Mouse (Mus musculus) forebrain, embryonic 16.5 days (tissue): Measurements from ENCODE around the gene Cfap65. TPM values are rescaled to one million over a fixed set of nuclear protein-coding genes. Genes with fewer than 3 reads are reported as not detected.

Source experiments
- ATAC-seq: fragments of 200-750 bp; cut with Nextera tagmentation; 2 replicates; pipeline ENCODE4 v1.8.0; 2017; ENCODE audit warnings: mild to moderate bottlenecking, moderate library complexity
- H3K27ac ChIP-seq: fragments of 300-500 bp; sonication (generic); 2 replicates; pipeline ENCODE4 v1.5.1; 2014; ENCODE audit warnings: low read length, control low read depth
- H3K27me3 ChIP-seq: fragments of 300-500 bp; sonication (generic); replicated peaks from 2 replicates; pipeline ENCODE4 v1.6.1; 2014; ENCODE audit warnings: low read length; ENCODE audit not compliant: control insufficient read depth, insufficient read depth
- H3K36me3 ChIP-seq: fragments of 300-500 bp; sonication (generic); 2 replicates; pipeline ENCODE4 v1.6.1; 2014; ENCODE audit not compliant: control insufficient read depth, insufficient read depth
- H3K4me1 ChIP-seq: fragments of 300-500 bp; sonication (generic); replicated peaks from 2 replicates; pipeline ENCODE4 v1.6.1; 2014; ENCODE audit warnings: low read length; ENCODE audit not compliant: control insufficient read depth, insufficient read depth
- H3K4me2 ChIP-seq: fragments of 300-500 bp; sonication (generic); 2 replicates; pipeline ENCODE4 v1.6.1; 2014; ENCODE audit warnings: mild to moderate bottlenecking, low read length, control low read depth
- H3K4me3 ChIP-seq: fragments of 300-500 bp; sonication (generic); replicated peaks from 2 replicates; pipeline ENCODE4 v1.5.1; 2014; ENCODE audit warnings: mild to moderate bottlenecking, low read length, control low read depth
- H3K9ac ChIP-seq: fragments of 300-500 bp; sonication (generic); replicated peaks from 2 replicates; pipeline ENCODE4 v1.6.1; 2014; ENCODE audit warnings: low read depth, low read length, control low read depth
- H3K9me3 ChIP-seq: fragments of 300-500 bp; sonication (generic); 2 replicates; pipeline ENCODE4 v1.6.1; 2016; ENCODE audit warnings: low read length; ENCODE audit not compliant: control insufficient read depth
- WGBS: fragments of 180-500 bp; shearing (Covaris S2); extraction: QIAGEN DNeasy Blood & Tissue Kit; methylation state at CpG from one replicate; pipeline ENCODE4 v1.1.7; 2014; 5-methylcytosine and 5-hydroxymethylcytosine counted together
- polyA plus RNA-seq: library from polyadenylated mRNA; unstranded; fragments of >200 nt; fragmentation: Nextera tagmentation; extraction: Ambion mirVana; gene quantifications from 2 replicates; pipeline ENCODE4 v1.2.1, GENCODE M21; 2015

Gene Cfap65
- polyA plus RNA-seq: 0.39 and 0.45 TPM in 2 replicates

- Histone ChIP-seq H3K4me1 (0 out of 2 replicates have a peak, but pooled peaks cover 3% of the 10 kb centered on the region), H3K9ac (0 out of 2 replicates have a peak within 1 kb of the TSS, but pooled peaks have one; percentile 34), H3K9me3 (no peaks in the 10 kb centered on the region), H3K36me3 (no peaks in the 10 kb centered on the region), H3K4me3 (peak within 1 kb of the TSS; percentile 44), H3K4me2 (peak within 1 kb of the TSS; percentile 66), H3K27ac (no peak within 1 kb of the TSS), H3K27me3 (peaks cover 21% of the 10 kb centered on the region)
- WGBS: 0% methylated on average over 18 of the region's 18 CpGs
- peak; percentile 80 for ATAC-seq
Measured at GRCm38 (mm10) chr1:74935402-74935801, at the start of gene Cfap65. Gene Cfap65 (minus strand): TSS chr1:74935599.

DNA sequence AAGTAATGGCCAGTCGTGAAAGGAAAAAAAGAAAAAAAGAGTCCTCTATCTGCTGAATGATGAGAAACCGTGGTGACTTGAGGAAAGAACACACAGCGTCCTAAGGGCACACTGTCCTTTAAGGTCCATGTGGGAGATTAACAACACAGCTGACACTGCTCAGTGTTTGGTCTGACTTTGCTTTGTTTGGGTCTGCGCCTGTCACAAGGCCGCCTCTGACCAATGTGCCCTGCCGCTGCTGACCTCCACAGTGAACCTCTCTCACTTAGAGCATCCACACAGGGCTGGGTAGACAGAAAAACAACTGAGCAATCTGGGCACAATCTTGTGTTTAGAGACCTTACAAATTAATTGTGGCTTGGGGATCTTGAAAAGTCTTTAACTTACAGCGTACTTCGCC is 41.6 kb upstream of the Cfap65 start:
- no peaks in the 10 kb centered on the region for H3K36me3 ChIP-seq
- WGBS: 85% methylated on average over 8 of the region's 8 CpGs
- no peak for ATAC-seq
- no peak overlapping the region for H3K4me2 ChIP-seq
- H3K9me3 ChIP-seq: no peaks in the 10 kb centered on the region
- no peaks in the 10 kb centered on the region for H3K4me1 ChIP-seq
- H3K27me3 ChIP-seq: no peaks in the 10 kb centered on the region
- no peak overlapping the region for H3K9ac ChIP-seq
- no peak overlapping the region for H3K27ac ChIP-seq
- H3K4me3 ChIP-seq: no peak overlapping the region

DNA sequence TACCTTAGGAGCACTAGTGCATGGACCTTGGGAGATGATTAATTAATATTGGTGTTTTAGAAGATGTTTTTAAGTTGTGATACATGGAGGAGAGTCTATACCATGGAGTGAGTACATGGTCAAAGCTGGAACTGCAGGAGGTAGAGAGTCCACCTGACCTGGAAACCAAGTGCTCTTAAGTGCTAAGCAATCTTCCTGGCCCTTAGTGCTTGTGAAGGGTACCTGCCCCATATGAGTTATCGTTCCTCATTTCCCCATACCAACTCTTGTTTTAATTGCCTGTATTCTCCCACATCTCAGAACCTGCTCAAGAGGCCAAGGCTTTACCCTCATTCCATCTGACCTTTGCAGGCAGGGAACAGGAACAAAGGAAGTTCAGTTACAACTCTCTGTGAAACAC is 40.5 kb upstream of the Cfap65 start:
- Histone ChIP-seq H3K36me3 (no peaks in the 10 kb centered on the region), H3K9me3 (no peaks in the 10 kb centered on the region), H3K27me3 (no peaks in the 10 kb centered on the region), H3K4me1 (no peaks in the 10 kb centered on the region), H3K4me3 (no peak overlapping the region), H3K27ac (no peak overlapping the region), H3K4me2 (no peak overlapping the region), H3K9ac (no peak overlapping the region)
- 87% methylated on average over 1 of the region's 1 CpGs for WGBS
- no peak for ATAC-seq

DNA sequence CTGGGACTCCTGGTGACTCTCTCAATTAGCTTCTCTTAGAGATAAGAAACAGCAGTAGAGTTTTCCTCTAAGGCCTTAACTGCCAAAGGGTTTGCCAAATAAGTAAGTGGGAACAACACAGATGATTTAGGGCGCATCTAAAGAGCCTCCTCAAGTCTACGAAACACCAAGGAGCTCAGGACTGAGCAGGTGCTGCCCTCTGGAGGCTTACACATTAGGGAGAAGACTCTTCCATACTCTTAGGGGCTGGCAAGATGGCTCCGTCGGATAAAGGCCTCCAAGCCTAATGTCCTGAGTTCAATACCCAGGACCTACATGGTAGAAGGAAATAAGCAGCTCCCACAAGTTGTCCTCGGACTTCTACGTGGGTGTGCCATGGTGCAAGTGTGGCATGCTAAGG is 38.2 kb upstream of the Cfap65 start:
- 83% methylated on average over 6 of the region's 6 CpGs for WGBS
- H3K9me3 ChIP-seq: no peaks in the 10 kb centered on the region
- H3K27ac ChIP-seq: no peak overlapping the region
- no peaks in the 10 kb centered on the region for H3K36me3 ChIP-seq
- H3K4me2 ChIP-seq: no peak overlapping the region
- H3K4me3 ChIP-seq: no peak overlapping the region
- no peak for ATAC-seq
- H3K9ac ChIP-seq: no peak overlapping the region
- no peaks in the 10 kb centered on the region for H3K27me3 ChIP-seq
- H3K4me1 ChIP-seq: no peaks in the 10 kb centered on the region

- Histone ChIP-seq H3K4me2 (no peak overlapping the region), H3K9ac (no peak overlapping the region), H3K4me1 (no peaks in the 10 kb centered on the region), H3K27ac (no peak overlapping the region), H3K4me3 (no peak overlapping the region), H3K27me3 (no peaks in the 10 kb centered on the region), H3K36me3 (no peaks in the 10 kb centered on the region), H3K9me3 (no peaks in the 10 kb centered on the region)
- no peak for ATAC-seq
- 67% methylated on average over 4 of the region's 4 CpGs for WGBS
Measured at GRCm38 (mm10) chr1:74971353-74972050, 36.1 kb upstream of the Cfap65 start.

GRCm38 (mm10) chr1:74967962-74968580 is 32.7 kb upstream of the Cfap65 start:
- peaks cover 3% of the 10 kb centered on the region; the same call in 1 of the 2 replicates for H3K4me1 ChIP-seq
- H3K27me3 ChIP-seq: no peaks in the 10 kb centered on the region
- no peak for ATAC-seq
- no peaks in the 10 kb centered on the region for H3K36me3 ChIP-seq
- no peak overlapping the region for H3K9ac ChIP-seq
- 80% methylated on average over 8 of the region's 8 CpGs for WGBS
- H3K9me3 ChIP-seq: no peaks in the 10 kb centered on the region
- H3K4me2 ChIP-seq: no peak overlapping the region
- H3K27ac ChIP-seq: no peak overlapping the region
- H3K4me3 ChIP-seq: no peak overlapping the region

DNA sequence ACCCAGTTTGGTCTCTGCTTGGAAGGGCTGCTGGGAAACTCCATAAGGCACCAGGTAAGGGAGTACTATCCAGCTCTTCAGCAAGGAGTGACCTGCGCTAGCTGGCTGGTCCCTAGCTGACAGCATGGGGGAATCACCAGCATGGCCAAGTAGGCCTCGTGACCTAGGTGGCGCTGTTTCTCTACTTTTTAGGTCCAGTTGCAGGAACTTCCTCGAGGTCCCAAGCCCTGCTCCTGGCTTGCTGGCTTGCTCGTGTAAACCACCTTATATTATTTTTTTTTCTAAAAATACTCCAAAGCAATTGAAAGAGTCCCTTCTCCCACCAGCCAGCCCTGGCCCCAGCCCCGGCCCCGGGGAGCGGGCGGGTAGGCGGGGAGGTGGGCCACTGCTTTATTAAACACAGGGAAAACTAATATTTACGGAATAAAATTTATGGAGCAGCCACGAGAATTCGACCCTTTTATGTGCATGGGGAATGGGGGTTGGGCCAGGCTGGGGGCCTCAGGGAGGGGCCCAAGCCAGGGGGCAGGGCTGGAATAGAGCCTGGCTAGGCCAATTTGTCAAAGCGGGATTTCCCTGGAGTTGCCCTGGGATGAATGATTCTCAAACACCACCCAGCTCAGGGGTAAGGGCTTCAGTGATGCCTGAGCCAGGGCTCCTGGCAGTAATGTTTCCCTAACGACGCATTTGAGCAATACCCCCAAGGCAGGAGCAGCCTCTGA is 29.3 kb upstream of the Cfap65 start:
- peak overlapping the region; percentile 32 for H3K4me2 ChIP-seq
- no peak overlapping the region for H3K4me3 ChIP-seq
- no peaks in the 10 kb centered on the region for H3K9me3 ChIP-seq
- no peaks in the 10 kb centered on the region for H3K27me3 ChIP-seq
- H3K9ac ChIP-seq: no peak overlapping the region
- no peak overlapping the region for H3K27ac ChIP-seq
- 0 out of 2 replicates have a peak, but pooled peaks have one; percentile 49 for ATAC-seq
- WGBS: 12% methylated on average over 16 of the region's 16 CpGs
- H3K36me3 ChIP-seq: no peaks in the 10 kb centered on the region
- peaks cover 3% of the 10 kb centered on the region; the same call in 1 of the 2 replicates for H3K4me1 ChIP-seq

GRCm38 (mm10) chr1:74962853-74963227 is 27.4 kb upstream of the Cfap65 start:
- peaks cover 3% of the 10 kb centered on the region; the same call in 1 of the 2 replicates for H3K4me1 ChIP-seq
- no peaks in the 10 kb centered on the region for H3K36me3 ChIP-seq
- no peak overlapping the region for H3K27ac ChIP-seq
- H3K4me2 ChIP-seq: no peak overlapping the region
- WGBS: 90% methylated on average over 5 of the region's 5 CpGs
- H3K27me3 ChIP-seq: no peaks in the 10 kb centered on the region
- no peaks in the 10 kb centered on the region for H3K9me3 ChIP-seq
- H3K9ac ChIP-seq: no peak overlapping the region
- ATAC-seq: no peak
- no peak overlapping the region for H3K4me3 ChIP-seq

- WGBS: 76% methylated on average over 5 of the region's 5 CpGs
- H3K9ac ChIP-seq: no peak overlapping the region
- H3K36me3 ChIP-seq: no peaks in the 10 kb centered on the region
- no peaks in the 10 kb centered on the region for H3K27me3 ChIP-seq
- ATAC-seq: no peak
- no peaks in the 10 kb centered on the region for H3K9me3 ChIP-seq
- no peak overlapping the region for H3K4me3 ChIP-seq
- H3K27ac ChIP-seq: no peak overlapping the region
- H3K4me1 ChIP-seq: peaks cover 3% of the 10 kb centered on the region; the same call in 1 of the 2 replicates
- H3K4me2 ChIP-seq: no peak overlapping the region
Measured at GRCm38 (mm10) chr1:74962126-74962852, 26.9 kb upstream of the Cfap65 start.
